Mouse (Mus musculus) frontal cortex, postnatal 36 days (tissue): Measurements from ENCODE around the gene Specc1l.
A peak's percentile ranks its signal among the peaks of the same experiment; 100 is the strongest.

ENCODE experiments used
- DNase-seq, 2 experiments: peaks; one replicate each; pipeline ENCODE4 v3.0.0; 2022; ENCODE audit warnings: low spot score in 2 of 2

The Specc1l gene

DNA sequence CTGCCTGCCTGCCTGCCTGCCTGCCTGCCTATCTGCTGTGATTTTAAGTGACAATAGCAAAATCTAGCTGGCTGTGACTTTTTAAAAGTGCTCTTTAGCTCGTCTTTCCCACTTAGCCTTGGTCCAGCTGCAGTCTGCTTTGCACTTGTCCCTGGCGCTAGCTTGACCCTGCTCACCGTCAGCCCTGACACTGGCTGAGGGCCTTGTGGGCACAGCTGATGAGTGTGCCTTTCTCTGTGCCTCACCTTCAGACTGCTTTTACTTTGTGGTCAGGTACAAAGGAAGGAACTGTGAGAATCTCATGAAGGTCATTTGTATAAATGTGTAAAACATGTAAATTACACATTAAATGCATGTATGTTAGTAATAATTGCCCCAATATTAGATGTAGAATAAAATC, 12.3 kb downstream of the Specc1l start:
- DNase-seq = no peak

GRCm38 (mm10) chr10:75224630-75225029, 12.8 kb downstream of the Specc1l start:
- no peak for DNase-seq

DNA sequence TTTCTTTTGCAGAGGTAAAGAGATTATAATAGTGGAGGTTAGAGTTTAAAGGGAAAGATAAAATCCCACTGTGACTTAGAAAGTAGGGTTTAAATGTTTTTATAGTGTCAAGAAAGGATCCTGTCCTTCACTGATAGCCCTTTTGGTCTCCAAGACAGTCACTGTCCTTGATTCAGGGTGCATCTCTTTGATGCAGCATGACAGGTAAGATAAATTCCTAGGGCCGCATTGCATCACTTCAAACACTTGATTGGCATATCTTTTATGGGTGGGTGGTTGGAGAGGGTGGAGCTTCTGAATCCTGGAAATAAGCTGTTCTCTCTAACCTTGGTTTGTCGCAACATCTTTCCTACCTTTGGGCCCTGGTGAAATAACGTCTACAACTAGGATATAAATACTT, 15.5 kb downstream of the Specc1l start:
- no peak for DNase-seq

- no peak for DNase-seq
Observed at GRCm38 (mm10) chr10:75230572-75230971, 18.7 kb downstream of the Specc1l start.

DNA sequence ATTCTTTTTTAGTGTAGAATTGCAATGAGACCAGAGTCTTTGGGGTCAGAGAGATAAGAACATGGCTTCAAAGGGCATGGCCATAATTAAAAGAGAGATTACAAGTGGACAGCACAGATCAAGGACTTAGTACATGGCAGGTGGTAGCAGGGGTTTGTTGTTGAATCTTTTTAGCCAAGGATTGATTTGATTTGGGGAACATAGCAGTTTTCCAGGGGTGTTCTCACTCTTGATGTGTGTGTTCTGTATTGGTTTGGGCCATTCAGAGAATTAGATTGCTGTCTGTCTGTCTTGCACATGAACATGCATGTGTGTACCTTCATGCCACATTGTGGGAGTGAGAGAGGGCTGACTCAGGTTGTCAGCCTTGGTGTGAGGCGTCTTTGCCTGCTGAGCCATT, 20.0 kb downstream of the Specc1l start:
- no peak for DNase-seq

GRCm38 (mm10) chr10:75232612-75233155, 20.8 kb downstream of the Specc1l start:
- DNase-seq = no peak

DNA sequence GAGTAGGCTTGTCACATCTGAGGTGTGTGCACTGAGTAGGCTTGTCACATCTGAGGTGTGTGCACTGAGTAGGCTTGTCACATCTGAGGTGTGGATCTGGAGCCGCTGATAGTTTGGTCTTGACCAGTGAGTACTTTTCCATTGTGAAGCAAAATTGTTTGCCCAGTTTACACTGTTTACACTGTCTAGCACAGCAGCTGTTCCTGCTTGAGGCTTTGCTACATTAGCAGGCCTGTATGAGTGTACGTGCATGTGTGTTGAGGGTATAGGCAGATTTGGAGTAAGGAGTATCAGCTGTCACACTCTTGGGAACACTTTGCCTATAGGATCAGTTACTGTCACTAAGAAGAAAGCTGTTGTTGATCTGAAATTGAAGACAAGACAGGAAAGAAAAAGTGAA, 21.6 kb downstream of the Specc1l start:
- DNase-seq = no peak

- DNase-seq = no peak
Observed at GRCm38 (mm10) chr10:75235726-75236125, 23.9 kb downstream of the Specc1l start.

- no peak for DNase-seq
Observed at GRCm38 (mm10) chr10:75236156-75236555, 24.3 kb downstream of the Specc1l start.

DNA sequence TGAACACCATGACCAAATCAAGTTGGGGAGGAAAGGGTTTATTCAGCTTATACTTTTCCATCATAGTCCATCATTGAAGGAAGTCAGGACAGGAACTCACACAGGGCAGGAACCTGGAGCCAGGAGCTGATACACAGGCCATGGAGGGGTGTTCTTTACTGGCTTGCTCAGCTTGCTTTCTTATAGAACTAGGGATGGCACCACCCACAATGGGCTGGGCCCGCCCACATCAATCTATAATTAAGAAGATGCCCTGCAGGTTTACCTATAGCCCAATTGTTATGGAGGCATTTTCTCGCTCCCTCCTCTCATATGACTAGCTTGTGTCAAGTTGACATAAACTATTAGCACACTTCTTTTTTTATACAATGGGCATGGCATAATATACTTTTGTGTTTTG, 25.3 kb downstream of the Specc1l start:
- DNase-seq = no peak

DNA sequence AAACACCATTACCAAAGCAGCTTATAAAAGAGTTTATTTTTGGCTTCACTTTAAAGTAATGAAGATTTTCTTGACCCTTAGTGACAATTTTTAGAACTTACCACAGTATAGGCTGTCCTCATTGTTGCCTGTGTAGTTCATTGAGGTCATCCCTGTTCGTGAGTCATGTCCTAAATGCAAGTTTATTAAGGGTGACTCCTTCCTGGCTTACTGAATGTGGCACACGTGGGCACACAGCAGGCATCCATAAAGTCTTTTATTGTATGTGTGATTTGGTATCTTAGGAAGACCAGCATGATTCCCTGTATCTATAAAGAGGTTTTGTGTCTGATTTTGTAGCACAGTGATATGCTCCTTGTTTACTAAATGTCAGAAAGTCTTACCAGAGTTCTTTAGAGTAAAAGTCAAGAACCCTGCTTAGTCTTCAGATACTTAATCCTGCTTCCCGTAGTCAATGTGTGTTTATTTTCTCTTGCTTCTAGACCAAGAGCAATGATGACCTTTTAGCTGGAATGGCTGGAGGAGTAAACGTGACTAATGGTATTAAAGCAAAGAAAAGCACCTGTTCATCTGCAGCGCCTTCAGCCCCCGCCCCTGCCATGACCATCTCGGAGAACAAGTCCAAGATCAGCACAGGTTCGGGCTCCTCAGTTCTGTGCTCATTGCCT, 28.8 kb downstream of the Specc1l start:
- DNase-seq = no peak

GRCm38 (mm10) chr10:75245806-75246205, 33.9 kb downstream of the Specc1l start:
- DNase-seq = no peak

GRCm38 (mm10) chr10:75246331-75246730, 34.5 kb downstream of the Specc1l start:
- no peak for DNase-seq

GRCm38 (mm10) chr10:75251011-75251410, 39.1 kb downstream of the Specc1l start:
- DNase-seq = no peak

DNA sequence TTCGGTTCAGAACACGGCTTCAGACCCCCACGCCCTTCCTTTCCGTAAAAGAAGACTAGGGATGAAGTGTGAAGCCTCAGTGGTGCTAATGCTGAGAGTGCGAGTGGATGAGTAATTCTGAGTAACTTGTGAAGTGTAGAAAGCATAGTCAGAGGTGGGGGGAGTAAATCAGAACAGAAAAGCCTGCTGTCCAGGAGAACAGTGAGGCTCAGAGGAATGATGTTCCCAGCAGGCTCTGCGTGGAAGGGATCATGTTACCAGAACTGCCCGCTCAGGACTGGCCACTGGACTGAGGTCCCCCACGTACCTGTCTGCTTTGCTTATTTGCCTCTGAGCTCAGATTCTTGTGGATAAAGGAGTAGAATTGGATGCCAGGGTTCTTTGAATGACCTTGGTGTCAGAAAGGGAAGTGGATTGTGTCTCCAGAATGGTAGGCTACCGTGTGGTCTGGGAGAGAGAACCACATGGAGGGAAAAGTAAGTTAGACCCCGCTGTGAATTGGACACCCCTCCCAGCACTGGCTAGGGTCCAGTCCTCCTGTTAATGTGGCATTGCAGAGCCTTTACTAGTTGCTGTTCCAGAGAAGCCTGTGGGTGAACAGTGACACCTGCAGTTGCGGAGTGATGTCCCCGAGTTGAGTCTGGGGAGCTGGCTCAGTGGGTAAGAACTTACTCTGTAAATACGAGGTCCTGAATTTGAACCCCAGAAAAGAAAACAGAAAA, 40.6 kb downstream of the Specc1l start:
- DNase-seq = no peak

DNA sequence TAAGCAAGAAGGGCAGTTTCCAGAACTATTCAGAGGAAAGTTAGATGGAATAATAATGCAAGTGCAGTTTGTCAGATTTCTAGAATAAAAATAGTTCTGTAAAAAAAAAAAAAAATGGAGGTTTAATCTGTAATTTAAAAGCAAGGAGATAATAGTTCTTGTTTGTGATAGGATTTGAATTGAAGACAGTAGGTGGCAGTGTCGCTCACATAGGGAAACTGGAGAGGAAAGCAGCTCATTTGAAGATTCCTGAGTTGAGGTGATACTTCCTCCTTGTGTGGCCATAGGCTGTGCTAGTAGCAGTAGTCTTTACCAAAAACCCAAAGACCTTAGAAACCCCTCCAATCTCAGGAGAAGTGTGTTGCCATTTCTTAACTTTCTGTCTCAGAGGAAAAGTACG, 43.2 kb downstream of the Specc1l start:
- DNase-seq = peak in 1 of 2 experiments; percentile 14

DNA sequence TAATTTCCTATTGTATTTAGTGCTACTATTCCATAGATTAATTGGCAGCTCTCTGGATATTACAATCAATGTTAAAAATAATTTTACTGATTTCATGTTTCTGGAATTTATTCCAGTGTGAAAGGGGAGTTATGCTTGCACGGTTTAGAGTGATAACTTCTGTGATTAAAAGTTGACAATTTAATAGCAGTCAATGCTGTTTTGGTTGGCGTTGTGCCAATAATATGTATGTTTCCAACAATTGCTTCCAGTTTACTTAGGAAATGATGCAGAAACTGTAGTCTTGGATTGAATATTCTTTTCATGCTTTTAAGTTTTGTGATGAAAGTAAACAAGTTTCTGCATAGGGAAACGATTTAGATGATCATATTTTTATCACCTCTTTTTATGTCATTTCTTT, 45.5 kb downstream of the Specc1l start:
- no peak for DNase-seq

GRCm38 (mm10) chr10:75258241-75258640, 46.4 kb downstream of the Specc1l start:
- DNase-seq = no peak

GRCm38 (mm10) chr10:75261268-75261667, 49.4 kb downstream of the Specc1l start:
- DNase-seq = no peak

GRCm38 (mm10) chr10:75264993-75265555, 53.2 kb downstream of the Specc1l start:
- no peak for DNase-seq

DNA sequence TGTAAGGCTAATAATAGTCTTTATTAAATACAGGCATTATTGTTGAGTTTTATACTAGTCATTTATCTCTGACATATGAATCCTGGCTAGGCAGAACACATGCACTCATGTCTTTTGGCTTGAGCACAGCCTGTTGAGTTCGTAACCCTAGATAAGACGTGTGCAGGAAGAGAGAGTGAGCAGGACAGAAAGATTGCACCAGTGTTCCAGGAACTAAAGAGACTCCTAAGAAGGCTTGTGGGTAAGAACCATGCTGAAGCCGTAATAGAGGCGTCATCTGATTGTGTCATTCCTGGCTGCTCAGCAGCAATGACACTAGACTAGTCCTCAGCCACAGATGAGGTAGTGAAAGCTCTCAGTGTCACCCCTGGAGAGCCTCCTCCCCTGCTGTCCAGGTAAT, 61.1 kb downstream of the Specc1l start:
- DNase-seq = no peak

DNA sequence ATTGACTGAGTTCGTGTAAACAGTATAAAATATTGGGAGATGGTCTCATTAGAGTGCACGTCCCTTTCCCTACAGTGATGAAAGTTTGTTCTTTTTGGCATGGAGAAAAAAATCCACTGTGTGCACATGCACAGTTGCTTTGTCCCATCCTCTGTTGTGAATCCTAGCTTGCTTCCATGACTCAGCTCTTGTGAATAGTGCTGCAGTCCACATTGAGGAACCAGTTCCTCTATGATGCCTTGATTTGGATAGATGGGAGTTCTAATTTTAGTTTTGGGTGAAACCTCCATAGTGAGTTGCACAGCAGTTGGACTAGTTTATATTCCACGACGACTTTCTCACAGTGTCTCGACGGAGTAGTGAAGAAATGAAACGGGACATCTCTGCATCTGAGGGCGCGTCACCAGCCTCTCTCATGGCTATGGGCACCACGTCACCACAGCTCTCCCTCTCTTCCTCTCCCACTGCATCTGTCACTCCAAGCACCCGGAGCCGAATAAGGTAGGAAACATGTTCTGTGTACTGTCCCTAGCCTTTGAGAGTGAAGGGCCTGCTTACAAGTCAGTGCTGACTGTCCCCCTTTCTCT, 64.6 kb downstream of the Specc1l start:
- no peak for DNase-seq

DNA sequence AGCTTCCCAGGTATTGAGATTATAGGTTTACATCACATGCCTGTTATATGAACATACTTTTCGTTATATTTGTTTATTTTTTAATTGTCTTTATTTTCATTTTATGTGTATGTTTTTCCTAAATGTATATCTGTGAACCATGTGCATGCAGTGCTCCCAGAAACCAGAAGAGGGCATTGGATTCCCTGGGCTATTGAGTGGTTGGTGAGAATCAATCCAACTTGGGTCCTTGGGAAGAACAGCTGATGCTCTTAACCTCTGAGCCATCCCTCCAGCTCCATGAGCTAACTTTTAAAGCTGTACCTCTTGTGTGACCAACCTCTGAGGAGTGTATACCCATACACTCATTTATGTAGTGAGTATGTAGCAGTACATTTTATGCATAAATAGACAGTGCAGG, 65.6 kb downstream of the Specc1l start:
- peak in 1 of 2 experiments; percentile 45 for DNase-seq
